Mouse (Mus musculus) lung, postnatal 0 days (tissue): ENCODE results near the gene Sept12.

Experiments
- CTCF ChIP-seq: IDR thresholded peaks from 2 replicates; pipeline ENCODE4 v1.5.1; 2016; ENCODE audit warnings: antibody characterized with exemption, mild to moderate bottlenecking
- EP300 ChIP-seq: IDR thresholded peaks from 2 replicates; pipeline ENCODE4 v1.6.1; 2016; ENCODE audit warnings: antibody characterized with exemption, mild to moderate bottlenecking, control low read depth

DNA sequence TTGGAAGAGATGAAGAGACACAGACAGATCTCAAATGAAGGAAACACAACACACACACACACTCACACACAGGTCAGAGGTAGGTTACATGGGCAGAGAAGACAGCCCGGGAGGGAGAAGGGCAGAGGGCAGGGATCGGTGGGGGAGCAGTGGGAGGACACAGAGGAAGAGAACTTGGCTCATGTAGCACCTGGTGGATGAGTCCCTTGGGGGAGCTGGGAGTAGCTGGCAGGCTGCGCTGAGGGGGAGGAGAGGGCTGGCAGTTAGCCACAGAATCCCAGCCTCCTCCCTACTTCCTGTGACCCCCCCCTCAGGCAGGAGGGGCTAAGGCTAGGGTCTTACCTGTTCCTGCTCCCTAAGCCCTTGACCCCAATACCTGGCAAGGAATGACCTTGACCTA lies at the start of gene Sept12:
- no peak for TF ChIP-seq CTCF
- no peak for TF ChIP-seq EP300
